ENCODE assay signal across 8 mouse cellular contexts in genomic region chr9:46119943-46120441, GRCm38 (mm10).
A peak's percentile ranks its signal among the peaks of the same experiment; 100 is the strongest.
DNase-seq lines count a peak whose midpoint lies in the region; ATAC-seq and TF ChIP-seq lines count a peak whose summit lies in the region.

No protein-coding gene starts in this region.

- intact Hi-C loops in heart, postnatal 10 days (cut with DNase I), result loop anchor here (5.0 kb wide), 2 partner anchors 88 to 108 kb away; partner anchors contain the start of genes Pafah1b2 and Sik3

- H3K79me2 ChIP-seq in CH12.LX (replicated peaks; ENCODE audit: control insufficient read depth, extremely low read depth, insufficient read depth, poor library complexity, severe bottlenecking), result peaks cover 6% of the 10 kb centered on the region

- peak; percentile 93 for ATAC-seq in forebrain, embryonic 13.5 days
- peak; percentile 79; the same call in 1 of the 2 replicates for ATAC-seq in neural tube, embryonic 15.5 days (ENCODE audit: low FRiP score)

- DNase-seq in CH12.LX (ENCODE audit: extremely low read depth), result peak; percentile 45
- DNase-seq in brain, embryonic 14.5 days (ENCODE audit: low read depth), result peak; percentile 91
- peak; percentile 89 for DNase-seq in heart, postnatal 10 days
- peak; percentile 84 to 87 for DNase-seq in kidney, postnatal 36 days
- DNase-seq in lung, adult 2 months, result peak; percentile 42
- peak; percentile 34 to 56 for DNase-seq in thymus, postnatal 36 days

- H3K4me3 ChIP-seq in CH12.LX (replicated peaks in 1 of 3; ENCODE audit: low read depth in 2 of 3, low read length in 2 of 3, poor library complexity in 1 of 3), result no peak overlapping the region
- no peak overlapping the region for H3K4me3 ChIP-seq in forebrain, embryonic 13.5 days
- no peak overlapping the region for H3K4me3 ChIP-seq in lung, adult 2 months (replicated peaks; ENCODE audit: extremely low read depth, low read depth, low read length)
- no peak overlapping the region for H3K4me3 ChIP-seq in neural tube, embryonic 15.5 days (replicated peaks)

- peaks cover 17 to 47% of the 10 kb centered on the region in 2 experiments for H3K36me3 ChIP-seq in CH12.LX (replicated peaks in 1 of 2; ENCODE audit: control insufficient read depth in 1 of 2, insufficient read depth in 1 of 2, low read length in 1 of 2)
- peaks cover 15% of the 10 kb centered on the region for H3K36me3 ChIP-seq in forebrain, embryonic 13.5 days (ENCODE audit: poor library complexity, severe bottlenecking)
- H3K36me3 ChIP-seq in neural tube, embryonic 15.5 days, result peaks cover 9% of the 10 kb centered on the region

- H3K4me2 ChIP-seq in CH12.LX (ENCODE audit: insufficient read depth, low read depth, poor library complexity, severe bottlenecking), result no peak overlapping the region
- 0 out of 2 replicates have a peak overlapping the region, but pooled peaks have one; percentile 2 for H3K4me2 ChIP-seq in forebrain, embryonic 13.5 days
- H3K4me2 ChIP-seq in neural tube, embryonic 15.5 days, result no peak overlapping the region

- H3K4me1 ChIP-seq in CH12.LX (ENCODE audit: control insufficient read depth in 1 of 2, insufficient read depth in 2 of 2), result peaks cover 0 to 34% of the 10 kb centered on the region in 2 experiments; a peak in 2 of 4 replicates
- peaks cover 16% of the 10 kb centered on the region for H3K4me1 ChIP-seq in forebrain, embryonic 13.5 days
- peaks cover 12% of the 10 kb centered on the region for H3K4me1 ChIP-seq in lung, adult 2 months (ENCODE audit: control insufficient read depth, insufficient read depth, low read length)
- H3K4me1 ChIP-seq in neural tube, embryonic 15.5 days, result peaks cover 26% of the 10 kb centered on the region

- TF ChIP-seq POLR2A in CH12.LX (IDR thresholded peaks at IDR 0.05; ENCODE audit: low read depth, low read length), result no peak
- TF ChIP-seq POLR2A in brain, embryonic 14.5 days (IDR thresholded peaks at IDR 0.05; ENCODE audit: borderline replicate concordance, extremely low read depth, insufficient read depth, insufficient read length, poor library complexity, severe bottlenecking), result no peak
- no peak for TF ChIP-seq POLR2A in lung, adult 2 months (IDR thresholded peaks at IDR 0.05; ENCODE audit: borderline replicate concordance, extremely low read depth, low read depth, low read length)

- in situ Hi-C loops in CH12.LX (cut with MboI; ENCODE audit: low pct_ligation_motif_present, low pct_unique_long_range_greater_than_20kb, low sequenced_read_pairs), result no loop called here

- H3K27me3 ChIP-seq in CH12.LX (replicated peaks), result no peaks in the 10 kb centered on the region
- H3K27me3 ChIP-seq in forebrain, embryonic 13.5 days, result no peaks in the 10 kb centered on the region
- H3K27me3 ChIP-seq in neural tube, embryonic 15.5 days (replicated peaks), result no peaks in the 10 kb centered on the region

- peaks cover 7% of the 10 kb centered on the region for H3K9me3 ChIP-seq in CH12.LX (replicated peaks; ENCODE audit: low read length)
- no peaks in the 10 kb centered on the region for H3K9me3 ChIP-seq in forebrain, embryonic 13.5 days (replicated peaks)
- no peaks in the 10 kb centered on the region for H3K9me3 ChIP-seq in neural tube, embryonic 15.5 days (replicated peaks)

- no peak for TF ChIP-seq CTCF in CH12.LX (conservative IDR thresholded peaks at IDR 0.05 in 1 of 2, IDR thresholded peaks at IDR 0.05 in 1 of 2; ENCODE audit: low read depth in 2 of 2, low read length in 2 of 2)
- no peak for TF ChIP-seq CTCF in brain, embryonic 14.5 days (IDR thresholded peaks at IDR 0.05; ENCODE audit: borderline replicate concordance, extremely low read depth, insufficient read depth, insufficient read length)
- TF ChIP-seq CTCF in lung, adult 2 months (IDR thresholded peaks at IDR 0.05; ENCODE audit: insufficient read depth, low read length), result no peak

- dilution Hi-C loops in CH12.LX (cut with MboI; ENCODE audit: extremely low pct_ligation_motif_present, extremely low pct_unique_long_range_greater_than_20kb, low sequenced_read_pairs), result no loop called here

- H3K9ac ChIP-seq in CH12.LX (ENCODE audit: insufficient read depth, low read depth), result no peak overlapping the region
- no peak overlapping the region for H3K9ac ChIP-seq in forebrain, embryonic 13.5 days
- no peak overlapping the region for H3K9ac ChIP-seq in neural tube, embryonic 15.5 days (replicated peaks)

- no peak for TF ChIP-seq EP300 in CH12.LX (IDR thresholded peaks at IDR 0.05; ENCODE audit: low read length)

- H3K27ac ChIP-seq in CH12.LX (ENCODE audit: insufficient read depth, low read depth), result no peak overlapping the region
- H3K27ac ChIP-seq in forebrain, embryonic 13.5 days, result peak overlapping the region; percentile 72
- peak overlapping the region; percentile 72 for H3K27ac ChIP-seq in neural tube, embryonic 15.5 days (replicated peaks)

- TF ChIP-seq RAD21 in CH12.LX (IDR thresholded peaks at IDR 0.05; ENCODE audit: low read depth, low read length), result no peak

- 0% methylated on average over 6 of the region's 6 CpGs for WGBS in forebrain, embryonic 13.5 days
- WGBS in lung, adult 2 months, result 8% methylated on average over 6 of the region's 6 CpGs
- under 1% methylated on average over 6 of the region's 6 CpGs for WGBS in neural tube, embryonic 15.5 days

TF ChIP-seq in CH12.LX, 34 proteins besides CTCF, POLR2A, EP300 and RAD21:
- 0 out of 2 replicates have a peak, but pooled peaks have one; percentile 12 for TF ChIP-seq MYC (IDR thresholded peaks at IDR 0.05; ENCODE audit: low read depth, low read length)
- TF ChIP-seq GABPA (IDR thresholded peaks at IDR 0.05; ENCODE audit: insufficient replicate concordance, low read depth, low read length), result no peak
- no peak for TF ChIP-seq ZMIZ1 (IDR thresholded peaks at IDR 0.05; ENCODE audit: low read depth, low read length)
- TF ChIP-seq CHD2 (IDR thresholded peaks at IDR 0.05; ENCODE audit: low read length), result peak; percentile 40; the same call in 1 of the 2 replicates
- TF ChIP-seq IRF4 (IDR thresholded peaks at IDR 0.05; ENCODE audit: low read depth, low read length), result no peak
- no peak for TF ChIP-seq BHLHE40 (IDR thresholded peaks at IDR 0.05; ENCODE audit: low read depth, low read length)
- TF ChIP-seq PAX5 (IDR thresholded peaks at IDR 0.05; ENCODE audit: low read length), result no peak
